Mouse (Mus musculus) embryonic fibroblast, embryonic 13.5 days (primary cell): ENCODE results near the gene Gdpgp1.

Experiments used
- CTCF ChIP-seq: IDR thresholded peaks from 2 replicates; pipeline ENCODE4 v1.5.1; 2011; ENCODE audit warnings: mild to moderate bottlenecking, control low read depth, low read length, moderate library complexity, borderline replicate concordance; ENCODE audit not compliant: insufficient read depth
- POLR2A ChIP-seq: IDR thresholded peaks from 2 replicates; pipeline ENCODE4 v1.6.1; 2011; ENCODE audit warnings: low read depth, mild to moderate bottlenecking, control low read depth, low read length, moderate library complexity

GRCm38 (mm10) chr7:80268897-80269750, 36.5 kb downstream of the Gdpgp1 start, which contains the start of gene Vps33b:
- no peak for TF ChIP-seq CTCF
- TF ChIP-seq POLR2A, result peak; percentile 72
